Mouse (Mus musculus): ENCODE measurements around the gene Osbpl3.

GRCm38 (mm10) chr6:50504711-50505110 is 48.7 kb upstream of the Osbpl3 start:
- TF ChIP-seq CTCF (IDR thresholded peaks at IDR 0.05; ENCODE audit: insufficient read depth, low read depth, low read length) (no peak), POLR2A (IDR thresholded peaks at IDR 0.05; ENCODE audit: insufficient read depth, low read depth, low read length) (no peak)

All from olfactory bulb, adult 2 months (tissue).